Mouse (Mus musculus) lung, postnatal 10 days (tissue): Measurements from ENCODE around the gene Gabra4.
"Not testable (repeated sequence)": the region's sequence is repeated elsewhere in the genome, so short reads cannot be mapped to it uniquely, and the experiment has no call there.

ENCODE experiments used
- DNase-seq: peaks from one replicate; pipeline ENCODE4 v3.0.0; 2021

Gene Gabra4

DNA sequence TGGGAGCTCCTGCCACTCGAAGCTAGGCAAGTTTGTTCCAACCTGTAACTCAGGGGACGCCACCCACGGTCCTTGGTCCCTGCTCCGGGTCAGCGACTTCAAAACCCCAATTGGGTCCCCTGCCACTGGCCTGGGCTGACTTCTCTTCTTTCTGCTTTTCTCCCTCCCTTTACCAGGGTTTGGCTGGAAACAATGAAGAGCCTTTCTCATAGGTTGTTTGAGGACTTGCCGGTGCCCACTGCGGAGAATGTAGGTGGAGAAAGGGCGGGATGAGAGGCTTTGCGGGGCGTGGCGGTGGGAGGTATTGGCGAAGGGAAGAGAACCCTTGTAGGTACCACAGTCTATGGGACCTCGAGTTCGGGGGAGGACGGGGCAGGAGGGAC is at the start of gene Gabra4:
TSS of gene Gabra4 (minus strand) at position 194 of the 383 bp plus-strand sequence.
- DNase-seq = peak; percentile 8

GRCm38 (mm10) chr5:71701273-71701614 is 43.1 kb upstream of the Gabra4 start:
- no peak for DNase-seq

DNA sequence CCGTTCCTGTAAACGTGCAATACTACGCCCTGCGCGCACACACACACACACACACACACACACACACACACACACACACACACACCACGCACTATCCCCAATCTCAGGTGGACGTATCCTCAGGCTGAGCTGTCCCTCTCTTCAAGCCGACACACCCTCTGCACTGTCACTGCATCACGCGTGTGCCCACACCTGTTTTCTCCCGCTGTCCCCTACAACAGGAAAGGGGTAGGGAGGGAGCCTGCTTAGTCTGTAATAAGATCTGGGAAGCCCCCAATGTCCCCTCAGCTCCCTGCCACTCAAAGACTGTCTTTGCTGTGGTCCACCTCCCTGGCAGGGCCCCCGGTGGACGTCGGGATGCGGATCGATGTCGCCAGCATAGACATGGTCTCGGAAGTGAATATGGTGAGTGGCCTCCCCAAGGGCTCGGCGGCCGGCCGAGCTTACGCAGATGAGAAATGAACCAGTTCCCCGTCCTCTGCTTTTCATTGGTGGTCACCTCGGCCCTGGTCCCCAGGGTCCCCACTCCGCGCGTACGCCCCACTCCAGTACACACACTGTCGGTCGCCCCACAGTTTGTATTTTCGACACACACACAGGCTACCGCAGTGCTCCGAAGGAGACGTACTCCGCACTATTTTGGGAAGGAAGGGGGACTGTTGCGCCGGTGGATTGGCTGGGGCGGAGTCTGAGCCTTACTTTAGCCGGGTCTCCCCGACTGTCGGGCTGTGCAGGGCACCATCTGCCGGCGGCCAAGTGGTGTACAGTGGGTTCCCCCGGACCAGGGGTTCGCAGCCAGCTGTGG is 42.6 kb upstream of the Gabra4 start:
- peak; percentile 10 for DNase-seq

DNA sequence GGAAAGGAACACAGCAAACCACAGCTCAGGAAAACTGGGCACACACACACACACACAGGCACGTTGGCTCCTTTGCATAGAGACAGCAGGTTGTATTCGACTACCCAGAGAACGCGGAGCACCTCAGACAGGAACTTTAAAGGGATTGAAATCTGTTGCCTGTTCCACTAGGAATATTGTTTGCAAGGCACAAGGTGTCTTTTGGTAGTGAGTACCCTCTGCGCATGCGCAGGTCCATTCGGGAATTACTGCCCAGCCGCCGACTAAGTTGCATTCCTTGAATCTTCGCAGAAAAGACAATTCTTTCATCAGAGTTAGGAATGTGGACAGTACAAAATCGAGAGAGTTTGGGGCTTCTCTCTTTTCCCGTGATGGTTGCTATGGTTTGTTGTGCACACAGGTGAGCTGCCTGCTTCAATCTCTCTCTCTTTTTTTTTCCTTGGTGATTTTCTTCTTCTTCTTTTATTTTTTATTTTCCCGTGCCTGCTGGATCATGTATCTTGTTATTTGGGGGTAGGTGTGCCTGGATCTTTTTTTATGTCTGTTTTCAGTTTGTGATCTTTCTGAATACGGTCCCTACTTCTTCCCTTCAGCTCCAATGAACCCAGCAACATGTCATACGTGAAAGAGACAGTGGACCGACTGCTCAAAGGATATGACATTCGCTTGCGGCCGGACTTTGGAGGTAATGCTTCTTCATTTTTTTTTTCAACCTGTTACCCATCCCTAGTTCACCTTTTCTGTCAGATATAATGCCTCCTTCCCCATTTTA is 41.8 kb upstream of the Gabra4 start:
- DNase-seq = peak; percentile 2

GRCm38 (mm10) chr5:71665593-71665992 is 7.5 kb upstream of the Gabra4 start:
- DNase-seq = no peak

DNA sequence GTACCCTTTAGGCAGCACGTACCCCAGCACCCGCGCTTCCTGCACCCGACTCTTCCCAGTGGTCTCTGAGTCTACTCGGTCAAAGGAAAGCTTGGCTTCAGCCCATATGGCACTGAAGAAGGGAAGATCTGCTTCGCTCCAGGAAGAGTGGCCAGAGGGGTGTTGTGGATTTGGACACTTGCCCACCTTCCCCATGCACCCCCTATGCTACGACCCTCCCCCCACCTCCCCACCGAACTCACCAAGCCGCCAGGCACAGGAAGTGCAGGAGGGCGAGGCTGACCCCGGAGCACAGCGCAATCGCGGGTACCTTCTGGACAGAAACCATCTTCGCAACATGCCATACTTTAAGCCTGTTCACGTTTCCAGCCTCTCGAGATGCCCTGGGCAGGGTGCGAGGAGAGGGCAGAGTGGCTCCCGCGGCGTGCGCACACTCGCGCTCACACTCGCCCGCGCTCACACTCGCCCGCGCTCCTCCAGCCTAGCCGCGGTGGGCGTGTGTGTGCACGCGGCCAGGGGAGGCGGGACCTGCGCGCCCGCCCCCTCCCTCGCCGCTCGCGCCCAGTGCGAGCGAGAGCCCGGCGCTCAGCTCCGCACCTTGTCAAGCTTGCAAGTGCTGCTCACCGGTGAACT is 510 bp downstream of the Gabra4 start, which contains the start of gene Gabrb1:
TSS of gene Gabrb1 (plus strand) at position 632 of the 633 bp plus-strand sequence.
- DNase-seq = peak; percentile 5

- no peak for DNase-seq
Measured at GRCm38 (mm10) chr5:71656771-71657170, 1.3 kb downstream of the Gabra4 start.

- no peak for DNase-seq
Measured at GRCm38 (mm10) chr5:71654056-71654455, 4.1 kb downstream of the Gabra4 start.

DNA sequence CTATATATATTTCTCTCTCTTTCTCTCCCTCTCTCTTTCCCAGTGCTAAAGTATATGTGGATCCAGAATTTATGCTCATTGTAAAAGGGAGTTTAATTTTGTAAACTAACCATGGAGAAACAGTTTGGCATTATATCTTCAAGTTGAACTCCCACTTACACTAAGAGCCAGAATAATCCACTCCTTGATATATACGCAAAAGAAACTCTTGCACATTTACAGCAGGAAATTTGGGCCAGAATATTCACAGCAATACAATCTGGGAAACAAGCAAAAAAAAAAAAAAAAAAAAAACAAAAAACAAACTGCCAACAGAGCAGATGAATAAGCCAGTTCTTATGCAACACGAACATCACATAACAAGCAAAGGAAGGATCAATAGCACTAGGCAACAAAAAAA is 10.0 kb downstream of the Gabra4 start:
- DNase-seq = no peak

- DNase-seq = no peak
Measured at GRCm38 (mm10) chr5:71639804-71640203, 18.3 kb downstream of the Gabra4 start.

GRCm38 (mm10) chr5:71627820-71628219 is 30.3 kb downstream of the Gabra4 start:
- no peak for DNase-seq

- no peak for DNase-seq
Measured at GRCm38 (mm10) chr5:71616734-71617133, 41.4 kb downstream of the Gabra4 start.

GRCm38 (mm10) chr5:71614311-71614710 is 43.8 kb downstream of the Gabra4 start:
- DNase-seq = no peak

GRCm38 (mm10) chr5:71608735-71609134 is 49.4 kb downstream of the Gabra4 start:
- no peak for DNase-seq

DNA sequence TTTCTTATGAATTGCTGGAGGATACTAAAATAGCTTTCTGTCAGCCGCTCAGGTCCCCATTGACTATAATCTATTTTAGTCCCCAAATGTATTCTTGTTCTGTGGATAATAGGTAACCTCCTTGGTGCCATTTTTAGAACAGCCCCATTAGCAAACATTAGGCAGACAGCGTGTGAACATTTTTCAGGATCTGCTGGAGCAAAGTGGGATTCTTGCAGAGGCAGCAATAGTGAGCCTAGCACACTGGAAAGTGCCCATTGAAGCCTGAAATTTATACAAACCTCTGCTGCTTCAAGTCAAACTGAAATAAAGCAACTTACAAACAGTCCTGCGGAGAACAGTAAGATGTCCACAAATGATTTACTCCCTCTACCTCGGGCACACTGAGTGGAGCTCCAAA is 51.2 kb downstream of the Gabra4 start:
- DNase-seq = no peak

- no peak for DNase-seq
Measured at GRCm38 (mm10) chr5:71604128-71604690, 53.9 kb downstream of the Gabra4 start.

GRCm38 (mm10) chr5:71595321-71595720 is 62.8 kb downstream of the Gabra4 start:
- DNase-seq = no peak

GRCm38 (mm10) chr5:71593745-71594255 is 64.3 kb downstream of the Gabra4 start:
- DNase-seq = no peak

GRCm38 (mm10) chr5:71571646-71572237 is 86.4 kb downstream of the Gabra4 start:
- DNase-seq = peak; percentile 18

- no peak for DNase-seq
Measured at GRCm38 (mm10) chr5:71548079-71548478, 110.0 kb downstream of the Gabra4 start, which contains the start of gene Cox7b2. Cox7b2 (minus strand) TSS chr5:71548205.

- peak; percentile 2 for DNase-seq
Measured at GRCm38 (mm10) chr5:71545554-71545953, 112.6 kb downstream of the Gabra4 start.

DNA sequence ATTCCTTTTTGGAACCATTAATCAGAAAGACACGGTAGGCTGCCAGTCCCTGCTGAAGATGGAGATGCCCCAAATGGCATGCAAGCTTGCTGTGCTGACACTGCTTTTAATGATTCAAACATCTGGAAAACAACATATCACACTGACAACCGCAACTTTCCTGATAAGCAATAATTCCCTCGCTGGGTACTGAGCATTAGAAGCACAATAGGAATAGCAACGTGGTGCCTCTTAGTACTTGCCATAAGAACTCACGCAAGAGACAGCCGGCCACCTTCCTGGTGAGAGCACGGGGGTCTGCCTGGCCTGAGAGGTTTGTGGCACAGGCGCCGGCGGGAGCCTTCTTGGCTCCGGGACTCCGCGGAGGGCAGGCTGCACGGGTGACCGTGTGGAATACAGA is 132.6 kb downstream of the Gabra4 start:
- not testable (repeated sequence) for DNase-seq
